Mouse (Mus musculus) myocyte (in vitro differentiated cells): Measurements from ENCODE around the gene Nfic. TPM values are rescaled to one million over a fixed set of nuclear protein-coding genes. Genes with fewer than 3 reads are reported as not detected.

Experiments used
- H3K27me3 ChIP-seq: one replicate; pipeline ENCODE4 v1.6.1; 2011; ENCODE audit not compliant: control insufficient read depth, insufficient read depth, insufficient read length
- H3K36me3 ChIP-seq: one replicate; pipeline ENCODE4 v1.6.1; 2011; ENCODE audit not compliant: control insufficient read depth, insufficient read depth
- H3K4me2 ChIP-seq: one replicate; pipeline ENCODE4 v1.6.1; 2011; ENCODE audit warnings: low read depth, control low read depth
- H3K4me3 ChIP-seq: one replicate; pipeline ENCODE4 v1.5.1; 2011; ENCODE audit warnings: mild to moderate bottlenecking, control low read depth, moderate library complexity
- H3K79me2 ChIP-seq: one replicate; pipeline ENCODE4 v1.6.1; 2011; ENCODE audit not compliant: control insufficient read depth, insufficient read depth
- H3ac ChIP-seq: one replicate; pipeline ENCODE4 v1.6.1; 2011; ENCODE audit not compliant: control insufficient read depth, insufficient read length
- CEBPB ChIP-seq: IDR thresholded peaks from 2 replicates; pipeline ENCODE4 v1.6.1; 2011; ENCODE audit warnings: mild to moderate bottlenecking, moderate library complexity; ENCODE audit not compliant: poor library complexity, insufficient read depth, severe bottlenecking
- E2F4 ChIP-seq: IDR thresholded peaks from one replicate; pipeline ENCODE4 v1.6.1; 2011; ENCODE audit warnings: mild to moderate bottlenecking, control low read depth, moderate library complexity; ENCODE audit not compliant: insufficient read depth
- MAX ChIP-seq: IDR thresholded peaks from one replicate; pipeline ENCODE4 v1.6.1; 2011; ENCODE audit warnings: low read depth, mild to moderate bottlenecking, control low read depth
- MYOD1 ChIP-seq, 3 experiments: IDR thresholded peaks; one replicate each; pipeline ENCODE4 v1.6.1; 2011; ENCODE audit warnings: control low read depth in 2 of 3, low read depth in 2 of 3, mild to moderate bottlenecking in 2 of 3, moderate library complexity in 1 of 3; ENCODE audit not compliant: insufficient read length in 2 of 3, control insufficient read depth in 1 of 3
- MYOG ChIP-seq, 3 experiments: IDR thresholded peaks; one replicate each; pipeline ENCODE4 v1.6.1; 2011; ENCODE audit warnings: control low read depth in 2 of 3, low read depth in 2 of 3, mild to moderate bottlenecking in 2 of 3; ENCODE audit not compliant: insufficient read length in 2 of 3, control insufficient read depth in 1 of 3, insufficient read depth in 1 of 3
- POLR2A ChIP-seq: IDR thresholded peaks from one replicate; pipeline ENCODE4 v1.6.1; 2011; ENCODE audit warnings: low read depth, mild to moderate bottlenecking, control low read depth, moderate library complexity; ENCODE audit not compliant: insufficient read length
- POLR2AphosphoS2 ChIP-seq: IDR thresholded peaks from one replicate; pipeline ENCODE4 v1.6.1; 2011; ENCODE audit warnings: low read depth, control low read depth; ENCODE audit not compliant: insufficient read length
- REST ChIP-seq: IDR thresholded peaks from one replicate; pipeline ENCODE4 v1.6.1; 2011; ENCODE audit warnings: mild to moderate bottlenecking, control low read depth, moderate library complexity; ENCODE audit not compliant: insufficient read depth, insufficient read length
- SRF ChIP-seq: IDR thresholded peaks from one replicate; pipeline ENCODE4 v1.6.1; 2011; ENCODE audit warnings: low read depth; ENCODE audit not compliant: control insufficient read depth, insufficient read length
- TCF12 ChIP-seq: IDR thresholded peaks from one replicate; pipeline ENCODE4 v1.6.1; 2011; ENCODE audit warnings: mild to moderate bottlenecking, control low read depth; ENCODE audit not compliant: poor library complexity, insufficient read depth, severe bottlenecking
- TCF3 ChIP-seq: IDR thresholded peaks from one replicate; pipeline ENCODE4 v1.6.1; 2011; ENCODE audit warnings: low read depth, control low read depth; ENCODE audit not compliant: insufficient read length
- USF1 ChIP-seq: IDR thresholded peaks from one replicate; pipeline ENCODE4 v1.6.1; 2011; ENCODE audit warnings: low read depth, mild to moderate bottlenecking, control low read depth, moderate library complexity
- polyA plus RNA-seq: library from polyadenylated mRNA; unstranded; fragments of >200 nt; fragmentation: generic; extraction: Trizol; gene quantifications from one replicate; pipeline ENCODE4 v1.2.1, GENCODE M21; 2012; ENCODE audit warnings: missing spikeins

Gene Nfic
- polyA plus RNA-seq, 1 experiment = 115 TPM

DNA sequence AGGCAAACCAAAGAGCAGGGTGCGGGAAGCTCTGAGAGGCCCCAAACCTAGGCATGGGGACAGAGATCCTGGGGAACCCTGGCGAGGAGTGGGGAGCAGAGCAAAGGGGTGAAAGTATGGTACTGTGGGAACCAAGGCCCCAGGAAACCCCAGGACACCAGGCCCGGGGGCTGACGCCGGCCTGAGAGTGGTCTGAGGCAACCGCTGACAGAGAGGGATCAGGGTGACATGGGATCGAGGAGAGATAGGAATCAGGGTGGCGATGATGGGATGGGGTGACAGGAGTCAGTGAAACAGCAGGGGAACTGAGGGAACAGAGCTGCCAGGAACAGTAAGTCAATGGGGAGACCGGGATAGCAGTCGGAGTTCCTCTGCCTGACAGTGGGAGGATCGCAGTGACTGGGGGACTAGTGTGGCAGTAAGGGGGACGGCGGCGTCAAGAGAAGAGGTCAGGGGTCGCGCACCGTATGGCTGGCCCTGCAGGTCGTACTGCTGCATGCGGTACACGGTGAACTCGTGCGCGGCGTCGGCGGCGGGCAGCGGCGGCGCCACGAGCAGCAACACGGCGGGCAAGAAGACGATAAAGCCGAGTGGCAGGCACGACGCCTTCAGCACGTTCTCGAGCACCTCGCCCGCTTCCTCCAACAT is 40.3 kb upstream of the Nfic start:
- Histone ChIP-seq H3ac (peak overlapping the region; percentile 95), H3K27me3 (no peaks in the 10 kb centered on the region), H3K36me3 (peaks cover 10% of the 10 kb centered on the region), H3K4me2 (peak overlapping the region; percentile 85), H3K4me3 (peak overlapping the region; percentile 94), H3K79me2 (peaks cover 23% of the 10 kb centered on the region)
- TF ChIP-seq E2F4 = no peak
- no peak for TF ChIP-seq POLR2AphosphoS2
- no peak for TF ChIP-seq TCF3
- no peak for TF ChIP-seq CEBPB
- TF ChIP-seq USF1 = no peak
- no peak for TF ChIP-seq MYOD1 (IDR thresholded peaks at IDR 0.05; ENCODE audit: control insufficient read depth in 1 of 3, insufficient read length in 2 of 3, low read depth in 2 of 3)
- TF ChIP-seq SRF = no peak
- TF ChIP-seq REST = no peak
- no peak for TF ChIP-seq TCF12
- TF ChIP-seq MYOG (IDR thresholded peaks at IDR 0.05; ENCODE audit: control insufficient read depth in 1 of 3, insufficient read depth in 1 of 3, insufficient read length in 2 of 3, low read depth in 2 of 3) = no peak
- no peak for TF ChIP-seq MAX

DNA sequence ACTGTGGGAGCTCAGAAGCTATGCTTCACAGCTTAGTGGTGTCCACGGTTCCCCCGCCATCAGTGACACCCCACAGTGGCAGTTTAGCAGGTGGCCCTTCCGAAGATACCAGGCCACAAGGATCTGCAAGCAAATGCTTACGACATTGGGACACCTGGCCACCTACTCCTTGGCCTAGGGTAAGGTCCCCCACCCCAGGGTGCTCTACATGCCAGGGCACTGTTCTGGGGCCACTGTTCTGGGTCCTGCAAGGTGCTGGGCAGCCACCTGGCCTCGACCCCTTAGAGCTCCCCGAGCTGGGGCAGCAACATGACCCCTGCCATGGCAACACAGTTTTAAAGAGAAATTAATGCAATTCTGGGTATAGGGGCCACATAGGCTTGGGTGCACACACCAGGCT is 39.7 kb upstream of the Nfic start:
- H3K27me3 ChIP-seq = no peaks in the 10 kb centered on the region
- peak overlapping the region; percentile 94 for H3K4me3 ChIP-seq
- no peak for TF ChIP-seq E2F4
- TF ChIP-seq CEBPB = no peak
- TF ChIP-seq SRF = no peak
- TF ChIP-seq POLR2A = no peak
- no peak for TF ChIP-seq REST
- no peak for TF ChIP-seq MAX
- TF ChIP-seq USF1 = no peak
- no peak for TF ChIP-seq MYOG (IDR thresholded peaks at IDR 0.05; ENCODE audit: control insufficient read depth in 1 of 3, insufficient read depth in 1 of 3, insufficient read length in 2 of 3, low read depth in 2 of 3)
- no peak for TF ChIP-seq TCF12
- no peak for TF ChIP-seq POLR2AphosphoS2
- TF ChIP-seq TCF3 = no peak
- no peak for TF ChIP-seq MYOD1 (IDR thresholded peaks at IDR 0.05; ENCODE audit: control insufficient read depth in 1 of 3, insufficient read length in 2 of 3, low read depth in 2 of 3)
- peaks cover 23% of the 10 kb centered on the region for H3K79me2 ChIP-seq
- peak overlapping the region; percentile 85 for H3K4me2 ChIP-seq
- H3K36me3 ChIP-seq = peaks cover 10% of the 10 kb centered on the region
- peak overlapping the region; percentile 95 for H3ac ChIP-seq

DNA sequence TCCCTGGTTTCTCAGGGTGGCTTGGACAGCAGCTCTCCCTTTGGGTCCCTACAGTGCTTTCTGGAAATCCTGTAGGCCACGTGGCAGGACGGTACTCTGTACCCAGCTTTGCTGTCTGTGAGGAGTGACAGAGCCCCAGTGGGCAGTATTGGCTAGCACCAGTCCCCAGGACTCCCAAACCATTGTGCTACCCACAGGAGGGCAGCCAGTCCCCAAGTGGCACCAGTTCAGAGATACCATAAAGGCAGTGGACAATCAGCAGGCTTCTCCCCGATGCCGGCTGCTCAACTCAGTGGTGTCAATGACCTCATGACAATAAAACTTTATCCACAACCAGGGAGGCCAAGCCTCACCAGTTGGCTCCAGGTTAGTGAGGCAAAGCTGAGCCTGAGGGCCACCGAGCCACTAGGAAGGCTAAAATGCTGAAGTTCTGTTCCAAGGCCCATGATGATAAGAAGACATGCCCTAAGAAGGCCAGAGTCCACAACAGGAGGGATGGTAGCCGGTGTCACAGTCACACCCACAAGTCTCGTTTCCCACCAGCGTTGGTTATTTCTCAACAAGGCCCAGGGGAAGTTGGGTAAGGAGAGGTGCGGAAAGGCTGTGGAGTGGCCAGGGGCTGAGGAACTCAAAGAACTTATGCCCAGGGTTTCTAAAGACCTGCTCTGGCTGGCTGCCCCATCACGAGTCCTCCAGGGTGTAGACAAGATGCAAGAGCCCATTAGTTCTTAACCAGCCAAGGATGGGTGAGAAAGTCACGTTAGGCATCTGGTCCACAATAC is 39.0 kb upstream of the Nfic start:
- Histone ChIP-seq H3K36me3 (peaks cover 10% of the 10 kb centered on the region), H3K79me2 (peaks cover 23% of the 10 kb centered on the region), H3K27me3 (no peaks in the 10 kb centered on the region), H3K4me3 (peak overlapping the region; percentile 94), H3K4me2 (peak overlapping the region; percentile 85), H3ac (no peak overlapping the region)
- TF ChIP-seq TCF12 (no peak), MYOG (IDR thresholded peaks at IDR 0.05; ENCODE audit: control insufficient read depth in 1 of 3, insufficient read depth in 1 of 3, insufficient read length in 2 of 3, low read depth in 2 of 3) (no peak), POLR2A (no peak), REST (no peak), E2F4 (no peak), POLR2AphosphoS2 (no peak), MAX (no peak), USF1 (no peak), CEBPB (no peak)

DNA sequence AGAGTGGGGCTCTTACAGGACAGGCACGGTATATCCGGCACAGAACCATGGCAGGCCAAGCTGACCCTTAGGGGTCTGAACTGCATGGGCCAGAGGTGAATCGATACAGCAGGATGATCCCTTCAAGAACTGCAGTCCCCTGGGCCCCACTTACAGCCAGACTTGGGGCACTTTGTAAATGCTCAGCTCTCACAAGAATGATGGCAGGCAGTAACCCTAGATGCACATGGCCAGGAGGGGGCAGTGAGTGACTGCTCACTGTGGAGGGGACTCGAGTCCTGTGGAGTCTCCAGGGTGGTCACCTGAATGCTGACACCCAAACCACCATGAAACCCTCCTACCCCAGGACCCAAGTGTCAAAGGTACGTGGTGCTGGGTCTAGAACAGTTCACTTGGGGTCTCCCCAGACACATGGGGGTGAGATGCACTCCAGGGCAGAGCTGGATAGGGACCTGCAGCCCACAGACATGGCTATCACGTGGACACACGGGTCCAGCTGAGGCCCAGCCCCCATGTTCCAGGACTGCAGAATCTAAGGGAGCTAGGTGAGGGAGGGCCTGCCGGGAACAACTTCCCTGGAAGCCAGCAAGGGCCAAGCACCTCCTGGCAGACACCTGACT is 38.3 kb upstream of the Nfic start:
- no peak for TF ChIP-seq E2F4
- TF ChIP-seq POLR2A = no peak
- no peak for TF ChIP-seq MYOD1 (IDR thresholded peaks at IDR 0.05; ENCODE audit: control insufficient read depth in 1 of 3, insufficient read length in 2 of 3, low read depth in 2 of 3)
- TF ChIP-seq POLR2AphosphoS2 = no peak
- TF ChIP-seq MAX = no peak
- no peak for TF ChIP-seq TCF3
- TF ChIP-seq MYOG (IDR thresholded peaks at IDR 0.05; ENCODE audit: control insufficient read depth in 1 of 3, insufficient read depth in 1 of 3, insufficient read length in 2 of 3, low read depth in 2 of 3) = no peak
- TF ChIP-seq CEBPB = no peak
- no peak for TF ChIP-seq USF1
- TF ChIP-seq REST = no peak
- no peak for TF ChIP-seq SRF
- TF ChIP-seq TCF12 = no peak
- H3K27me3 ChIP-seq = no peaks in the 10 kb centered on the region
- H3K4me3 ChIP-seq = peak overlapping the region; percentile 94
- H3ac ChIP-seq = no peak overlapping the region
- peaks cover 23% of the 10 kb centered on the region for H3K79me2 ChIP-seq
- H3K36me3 ChIP-seq = peaks cover 10% of the 10 kb centered on the region
- H3K4me2 ChIP-seq = no peak overlapping the region
